Mouse (Mus musculus) stomach, postnatal 0 days (tissue): ENCODE results near the gene Ddx47.

Source experiments
- CTCF ChIP-seq: IDR thresholded peaks from 2 replicates; pipeline ENCODE4 v1.5.1; 2016; ENCODE audit warnings: antibody characterized with exemption, low read depth, mild to moderate bottlenecking, moderate library complexity
- EP300 ChIP-seq: optimal IDR thresholded peaks from 2 replicates; pipeline ENCODE3; 2016; ENCODE audit warnings: antibody characterized with exemption

DNA sequence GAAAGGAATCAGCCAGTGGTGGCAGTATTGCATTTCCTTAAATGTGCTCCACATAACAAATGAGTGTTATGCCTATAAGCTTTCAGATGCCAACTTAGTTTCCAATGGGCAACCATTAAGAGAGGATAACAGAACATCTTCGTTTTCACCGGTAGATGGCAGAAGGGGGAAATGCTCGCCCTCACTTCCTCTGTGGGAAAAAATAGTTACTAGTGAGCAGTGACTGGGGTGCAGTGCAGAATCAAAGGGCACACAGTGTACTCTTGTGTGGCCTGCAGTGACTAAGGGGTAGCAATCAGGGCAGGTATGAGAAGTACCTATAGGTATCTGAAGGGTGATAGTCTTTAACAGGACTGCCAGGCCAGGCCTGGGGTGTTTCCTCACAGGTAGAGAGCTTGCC, 14.8 kb downstream of the Ddx47 start:
- TF ChIP-seq CTCF (peak; percentile 80), EP300 (no peak)
